Mouse (Mus musculus): ENCODE data around the gene Ap1s1. TPM values are rescaled to one million over a fixed set of nuclear protein-coding genes. Genes with fewer than 3 reads are reported as not detected.

The Ap1s1 gene
- polyA plus RNA-seq, 1 experiment, result 16.2 TPM

DNA sequence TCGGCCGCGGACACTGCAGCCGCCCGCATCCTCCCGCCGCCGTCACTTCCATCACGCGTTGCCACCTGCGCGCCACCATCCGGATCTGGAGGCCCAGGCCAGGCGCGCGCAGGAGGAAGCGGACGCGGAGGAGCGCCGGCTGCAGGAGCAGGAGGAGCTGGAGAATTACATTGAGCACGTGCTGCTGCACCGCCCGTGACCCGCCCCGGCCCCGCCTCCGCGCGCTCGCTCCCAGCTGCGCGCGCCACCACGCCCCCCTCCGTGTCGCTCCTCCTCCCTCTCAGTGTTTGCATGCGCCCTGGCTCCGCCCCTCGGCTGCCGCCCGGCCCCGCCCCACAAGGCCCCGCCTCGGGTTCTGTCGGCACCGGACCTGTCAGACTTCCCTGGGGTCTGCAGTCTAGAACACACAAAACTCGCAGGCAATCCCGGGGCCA lies 13.3 kb downstream of the Ap1s1 start:
- TF ChIP-seq CTCF (IDR thresholded peaks at IDR 0.05; ENCODE audit: extremely low read depth, insufficient read depth, insufficient read length, insufficient replicate concordance), result no peak
- no peak for TF ChIP-seq POLR2A (IDR thresholded peaks at IDR 0.05; ENCODE audit: low read depth, low read length)
- H3K27ac ChIP-seq (ENCODE audit: insufficient read depth, low read length), result no peak overlapping the region
- H3K4me1 ChIP-seq (ENCODE audit: control insufficient read depth, insufficient read depth, insufficient read length), result peaks cover 28% of the 10 kb centered on the region
- peak; percentile 54 to 75 for DNase-seq (ENCODE audit: low read depth in 1 of 2, low spot score in 2 of 2)
- H3K36me3 ChIP-seq (ENCODE audit: control insufficient read depth, insufficient read depth, low read length), result peaks cover 7% of the 10 kb centered on the region
- WGBS, result under 1% methylated on average over 38 of the region's 49 CpGs
- H3K4me3 ChIP-seq (ENCODE audit: extremely low read depth, insufficient read depth, insufficient read length), result peak overlapping the region; percentile 51; the same call in 1 of the 2 replicates
- H3K27me3 ChIP-seq (ENCODE audit: control insufficient read depth, insufficient read depth, low read length), result peaks cover 21% of the 10 kb centered on the region

DNA sequence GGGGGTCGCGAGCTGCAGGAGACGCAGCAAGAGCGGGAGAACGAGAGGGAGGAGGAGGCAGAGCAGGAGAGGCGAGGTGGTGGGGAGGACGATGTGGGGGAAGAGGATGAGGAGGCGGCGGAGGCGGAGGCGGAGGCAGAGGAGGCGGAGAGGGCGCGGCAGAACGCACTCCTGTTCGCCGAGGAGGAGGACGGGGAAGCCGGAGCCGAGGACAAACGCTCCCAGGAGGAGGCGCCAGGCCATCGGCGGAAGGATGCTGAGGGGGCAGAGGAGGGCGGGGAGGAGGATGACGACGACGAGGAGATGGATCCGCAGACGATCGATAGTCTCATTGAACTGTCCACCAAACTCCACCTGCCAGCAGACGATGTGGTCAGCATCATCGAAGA lies 13.9 kb downstream of the Ap1s1 start:
- TF ChIP-seq POLR2A (IDR thresholded peaks at IDR 0.05; ENCODE audit: low read depth, low read length) (no peak), CTCF (IDR thresholded peaks at IDR 0.05; ENCODE audit: extremely low read depth, insufficient read depth, insufficient read length, insufficient replicate concordance) (no peak)
- no peak for DNase-seq (ENCODE audit: low read depth in 1 of 2, low spot score in 2 of 2)
- Histone ChIP-seq H3K4me3 (ENCODE audit: extremely low read depth, insufficient read depth, insufficient read length) (peak overlapping the region; percentile 51), H3K36me3 (ENCODE audit: control insufficient read depth, insufficient read depth, low read length) (peaks cover 3% of the 10 kb centered on the region; the same call in 1 of the 2 replicates), H3K4me1 (ENCODE audit: control insufficient read depth, insufficient read depth, insufficient read length) (peaks cover 28% of the 10 kb centered on the region), H3K27ac (ENCODE audit: insufficient read depth, low read length) (no peak overlapping the region), H3K27me3 (ENCODE audit: control insufficient read depth, insufficient read depth, low read length) (peaks cover 21% of the 10 kb centered on the region)
- 1% methylated on average over 26 of the region's 33 CpGs for WGBS

DNA sequence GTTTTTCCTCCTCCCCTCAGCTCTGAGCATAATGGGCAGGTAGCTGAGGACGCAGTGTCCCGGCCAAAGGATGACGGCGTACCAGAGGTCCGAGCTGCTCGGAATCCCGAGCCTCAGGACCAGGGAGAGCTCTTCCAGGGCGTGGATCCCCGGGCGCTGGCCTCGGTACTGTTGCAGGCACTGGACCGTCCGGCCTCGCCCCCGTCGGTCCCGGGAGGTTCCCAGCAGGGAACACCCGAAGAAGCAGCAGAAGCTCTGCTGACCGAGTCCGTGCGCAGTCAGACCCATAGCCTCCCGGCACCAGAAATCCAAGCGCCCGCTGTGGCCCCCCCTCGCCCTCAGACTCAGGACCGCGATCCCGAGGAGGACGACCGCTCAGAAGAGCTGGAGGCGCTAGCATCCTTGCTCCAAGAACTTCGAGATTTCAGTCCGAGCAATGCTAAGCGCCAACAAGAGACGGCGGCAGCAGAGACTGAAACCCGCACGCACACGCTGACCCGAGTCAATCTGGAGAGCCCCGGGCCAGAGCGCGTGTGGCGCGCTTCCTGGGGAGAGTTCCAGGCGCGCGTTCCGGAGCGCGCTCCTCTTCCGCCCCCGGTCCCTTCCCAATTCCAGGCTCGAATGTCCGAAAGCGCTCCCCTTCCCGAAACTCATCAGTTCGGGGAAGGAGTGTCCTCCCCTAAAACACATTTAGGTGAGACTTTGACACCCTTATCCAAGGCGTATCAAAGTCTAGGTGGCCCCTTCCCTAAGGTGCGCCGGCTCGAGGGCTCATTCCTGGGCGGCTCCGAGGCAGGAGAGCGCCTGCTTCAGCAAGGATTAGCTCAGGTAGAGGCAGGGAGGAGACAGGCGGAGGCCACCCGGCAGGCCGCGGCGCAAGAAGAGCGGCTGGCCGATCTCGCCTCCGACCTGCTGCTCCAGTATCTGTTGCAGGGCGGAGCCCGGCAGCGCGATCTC lies 14.6 kb downstream of the Ap1s1 start:
- Histone ChIP-seq H3K4me3 (ENCODE audit: extremely low read depth, insufficient read depth, insufficient read length) (peak overlapping the region; percentile 51), H3K4me1 (ENCODE audit: control insufficient read depth, insufficient read depth, insufficient read length) (peaks cover 28% of the 10 kb centered on the region), H3K27ac (ENCODE audit: insufficient read depth, low read length) (no peak overlapping the region), H3K27me3 (ENCODE audit: control insufficient read depth, insufficient read depth, low read length) (peaks cover 21% of the 10 kb centered on the region), H3K36me3 (ENCODE audit: control insufficient read depth, insufficient read depth, low read length) (no peaks in the 10 kb centered on the region; the same call in 1 of the 2 replicates)
- DNase-seq (ENCODE audit: low read depth in 1 of 2, low spot score in 2 of 2), result no peak
- WGBS, result 4% methylated on average over 78 of the region's 78 CpGs
- TF ChIP-seq POLR2A (IDR thresholded peaks at IDR 0.05; ENCODE audit: low read depth, low read length) (no peak), CTCF (IDR thresholded peaks at IDR 0.05; ENCODE audit: extremely low read depth, insufficient read depth, insufficient read length, insufficient replicate concordance) (no peak)

DNA sequence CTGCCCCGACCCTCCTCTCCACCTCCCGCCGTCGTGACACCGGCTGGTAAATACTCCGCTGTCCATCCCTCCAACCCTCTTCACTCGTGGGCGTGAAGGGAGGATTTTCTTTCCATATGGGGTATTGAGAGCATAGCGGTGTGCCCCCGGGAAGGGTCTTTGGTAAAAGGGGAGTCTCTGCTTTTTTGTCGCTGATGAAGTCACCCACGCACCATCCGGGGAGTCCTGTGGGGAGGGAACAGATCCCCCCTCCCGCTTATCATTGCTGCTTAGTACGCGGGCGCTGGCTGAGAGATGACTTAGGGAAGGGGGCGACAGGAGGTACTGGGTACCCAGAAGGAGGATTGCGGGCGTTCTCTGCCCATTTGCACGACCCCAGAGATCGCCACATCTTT lies 15.5 kb downstream of the Ap1s1 start:
- no peak for TF ChIP-seq CTCF (IDR thresholded peaks at IDR 0.05; ENCODE audit: extremely low read depth, insufficient read depth, insufficient read length, insufficient replicate concordance)
- TF ChIP-seq POLR2A (IDR thresholded peaks at IDR 0.05; ENCODE audit: low read depth, low read length), result no peak
- no peak for DNase-seq (ENCODE audit: low read depth in 1 of 2, low spot score in 2 of 2)
- Histone ChIP-seq H3K36me3 (ENCODE audit: control insufficient read depth, insufficient read depth, low read length) (no peaks in the 10 kb centered on the region; the same call in 1 of the 2 replicates), H3K4me3 (ENCODE audit: extremely low read depth, insufficient read depth, insufficient read length) (peak overlapping the region; percentile 10; the same call in 1 of the 2 replicates), H3K27me3 (ENCODE audit: control insufficient read depth, insufficient read depth, low read length) (peaks cover 21% of the 10 kb centered on the region), H3K27ac (ENCODE audit: insufficient read depth, low read length) (no peak overlapping the region), H3K4me1 (ENCODE audit: control insufficient read depth, insufficient read depth, insufficient read length) (peaks cover 28% of the 10 kb centered on the region)
- WGBS, result 17% methylated on average over 22 of the region's 22 CpGs

DNA sequence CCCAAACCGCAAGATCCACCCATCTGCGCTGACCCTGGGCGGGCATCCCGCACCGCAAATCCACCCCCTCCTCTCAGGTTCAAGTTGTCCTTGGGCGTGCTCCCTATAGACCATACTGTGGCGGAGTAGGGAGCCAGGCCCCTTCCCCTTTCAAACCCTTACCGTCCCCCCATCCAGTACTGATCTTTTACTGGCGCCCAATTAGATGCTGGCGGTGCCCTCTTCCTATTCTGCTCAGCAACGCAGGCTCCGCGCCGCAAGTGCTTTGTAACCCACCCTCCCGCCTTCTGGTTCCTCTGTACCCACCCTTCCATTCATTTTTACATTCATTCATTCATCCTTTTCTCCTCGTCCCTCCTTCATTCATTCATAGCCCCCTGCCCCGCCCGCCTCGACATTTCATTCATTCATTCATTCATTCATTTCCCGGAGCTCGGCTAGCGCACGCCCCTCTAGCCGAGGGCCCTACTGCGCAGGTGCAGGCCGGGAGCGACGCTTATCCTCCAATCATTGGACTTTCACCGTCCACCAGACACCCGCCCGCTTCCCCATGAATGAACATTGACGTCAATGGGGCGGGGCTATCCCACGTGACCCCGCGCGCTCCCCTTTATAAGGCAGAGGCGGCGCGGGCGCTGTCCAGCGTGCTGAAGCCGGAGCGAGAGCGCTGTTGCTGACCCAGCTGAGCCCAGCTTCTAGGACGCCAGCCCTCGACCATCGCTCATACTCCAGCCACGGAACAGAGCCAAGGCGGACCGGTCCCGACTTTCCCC lies 16.1 kb downstream of the Ap1s1 start:
- Histone ChIP-seq H3K27ac (ENCODE audit: insufficient read depth, low read length) (no peak overlapping the region), H3K36me3 (ENCODE audit: control insufficient read depth, insufficient read depth, low read length) (no peaks in the 10 kb centered on the region), H3K4me1 (ENCODE audit: control insufficient read depth, insufficient read depth, insufficient read length) (peaks cover 28% of the 10 kb centered on the region), H3K27me3 (ENCODE audit: control insufficient read depth, insufficient read depth, low read length) (peaks cover 21% of the 10 kb centered on the region), H3K4me3 (ENCODE audit: extremely low read depth, insufficient read depth, insufficient read length) (peak overlapping the region; percentile 10; the same call in 1 of the 2 replicates)
- TF ChIP-seq CTCF (IDR thresholded peaks at IDR 0.05; ENCODE audit: extremely low read depth, insufficient read depth, insufficient read length, insufficient replicate concordance) (no peak), POLR2A (IDR thresholded peaks at IDR 0.05; ENCODE audit: low read depth, low read length) (no peak)
- DNase-seq (ENCODE audit: low read depth in 1 of 2, low spot score in 2 of 2), result peak; percentile 84 to 90
- WGBS, result 2% methylated on average over 52 of the region's 52 CpGs

DNA sequence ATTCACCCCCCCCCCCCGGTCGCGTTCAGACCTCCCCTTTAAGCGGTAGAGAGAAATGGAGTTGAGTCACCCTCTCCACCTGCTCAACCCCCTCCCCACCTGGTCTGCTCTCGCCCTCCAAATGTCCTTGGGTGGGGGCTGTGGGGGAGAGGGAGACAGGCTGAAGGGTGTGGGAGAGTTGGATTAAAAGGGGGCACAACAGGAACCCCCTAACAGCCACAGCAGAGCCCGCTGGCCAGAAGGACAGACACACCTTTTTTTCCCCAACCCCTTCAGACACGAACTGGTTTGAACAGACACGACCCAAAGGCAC lies 16.7 kb downstream of the Ap1s1 start:
- no peak for DNase-seq (ENCODE audit: low read depth in 1 of 2, low spot score in 2 of 2)
- H3K27ac ChIP-seq (ENCODE audit: insufficient read depth, low read length), result no peak overlapping the region
- peaks cover 21% of the 10 kb centered on the region for H3K27me3 ChIP-seq (ENCODE audit: control insufficient read depth, insufficient read depth, low read length)
- H3K4me3 ChIP-seq (ENCODE audit: extremely low read depth, insufficient read depth, insufficient read length), result no peak overlapping the region
- no peak for TF ChIP-seq POLR2A (IDR thresholded peaks at IDR 0.05; ENCODE audit: low read depth, low read length)
- no peak for TF ChIP-seq CTCF (IDR thresholded peaks at IDR 0.05; ENCODE audit: extremely low read depth, insufficient read depth, insufficient read length, insufficient replicate concordance)
- peaks cover 28% of the 10 kb centered on the region for H3K4me1 ChIP-seq (ENCODE audit: control insufficient read depth, insufficient read depth, insufficient read length)
- 6% methylated on average over 8 of the region's 8 CpGs for WGBS
- H3K36me3 ChIP-seq (ENCODE audit: control insufficient read depth, insufficient read depth, low read length), result no peaks in the 10 kb centered on the region

Measured in spleen, adult 2 months (tissue).